Mouse (Mus musculus) CH12.LX (cell line): Measurements from ENCODE around the gene Myh3. TPM values are rescaled to one million over a fixed set of nuclear protein-coding genes. Genes with fewer than 3 reads are reported as not detected.

Experiments
- DNase-seq: peaks from one replicate; pipeline ENCODE4 v3.0.0-alpha.2; 2013; ENCODE audit errors: extremely low read depth
- H3K27ac ChIP-seq: 2 replicates; pipeline ENCODE4 v1.5.1; 2012; ENCODE audit warnings: low read depth, mild to moderate bottlenecking, control low read depth, moderate library complexity; ENCODE audit not compliant: insufficient read depth
- H3K27me3 ChIP-seq: replicated peaks from 2 replicates; pipeline ENCODE3; 2012; ENCODE audit warnings: inconsistent platforms
- H3K36me3 ChIP-seq, 2 experiments: replicated peaks in 1 of 2; 2 replicates each; pipeline versions ENCODE3 to v1.6.1; 2012; ENCODE audit warnings: inconsistent platforms in 1 of 2, low read length in 1 of 2, mild to moderate bottlenecking in 1 of 2, mixed read lengths in 1 of 2, moderate library complexity in 1 of 2; ENCODE audit not compliant: control insufficient read depth in 1 of 2, insufficient read depth in 1 of 2
- H3K4me1 ChIP-seq, 2 experiments: 2 replicates each; pipeline ENCODE4 v1.6.1; 2012; ENCODE audit warnings: inconsistent platforms in 1 of 2, moderate library complexity in 1 of 2; ENCODE audit not compliant: insufficient read depth in 2 of 2, control insufficient read depth in 1 of 2
- H3K4me2 ChIP-seq: 2 replicates; pipeline ENCODE4 v1.6.1; 2012; ENCODE audit warnings: low read depth, mild to moderate bottlenecking, control low read depth; ENCODE audit not compliant: poor library complexity, insufficient read depth, severe bottlenecking
- H3K4me3 ChIP-seq, 3 experiments: fragments of 150-350 bp in 1 of 3; sonication (generic) in 1 of 3; replicated peaks in 1 of 3; 2 replicates each; pipeline versions ENCODE3 to v1.5.1; 2011 to 2012; ENCODE audit warnings: low read depth in 2 of 3, low read length in 2 of 3, mild to moderate bottlenecking in 2 of 3, moderate library complexity in 2 of 3, control low read depth in 1 of 3, improper control_type of control experiment in 1 of 3, inconsistent platforms in 1 of 3, mixed read lengths in 1 of 3; ENCODE audit not compliant: poor library complexity in 1 of 3
- H3K79me2 ChIP-seq: replicated peaks from 2 replicates; pipeline ENCODE4 v1.6.1; 2012; ENCODE audit warnings: mild to moderate bottlenecking, moderate library complexity; ENCODE audit not compliant: control insufficient read depth, poor library complexity, insufficient read depth, severe bottlenecking; ENCODE audit errors: extremely low read depth
- H3K9ac ChIP-seq: 2 replicates; pipeline ENCODE4 v1.6.1; 2012; ENCODE audit warnings: low read depth, mild to moderate bottlenecking, control low read depth, moderate library complexity; ENCODE audit not compliant: insufficient read depth
- H3K9me3 ChIP-seq: replicated peaks from 2 replicates; pipeline ENCODE3; 2012; ENCODE audit warnings: low read length, inconsistent platforms, mixed read lengths
- CHD1 ChIP-seq: IDR thresholded peaks from 2 replicates; pipeline ENCODE4 v1.6.1; 2012; ENCODE audit warnings: low read depth, low read length, improper control_type of control experiment, inconsistent platforms
- CTCF ChIP-seq, 2 experiments: IDR thresholded peaks in 1 of 2; conservative IDR thresholded peaks in 1 of 2; 2 replicates each; pipeline ENCODE4 v1.5.1; 2011 to 2012; ENCODE audit warnings: low read depth in 2 of 2, low read length in 2 of 2, improper control_type of control experiment in 1 of 2, inconsistent platforms in 1 of 2, mild to moderate bottlenecking in 1 of 2, moderate library complexity in 1 of 2
- E2F4 ChIP-seq: IDR thresholded peaks from 2 replicates; pipeline ENCODE4 v1.6.1; 2011; ENCODE audit warnings: low read depth, low read length, improper control_type of control experiment; ENCODE audit not compliant: insufficient replicate concordance
- ELF1 ChIP-seq: IDR thresholded peaks from 2 replicates; pipeline ENCODE4 v1.6.1; 2014; ENCODE audit warnings: low read depth, mild to moderate bottlenecking, inconsistent platforms, low read length, improper control_type of control experiment
- GABPA ChIP-seq: IDR thresholded peaks from 2 replicates; pipeline ENCODE4 v1.6.1; 2012; ENCODE audit warnings: low read depth, low read length, improper control_type of control experiment, inconsistent platforms; ENCODE audit not compliant: insufficient replicate concordance
- JUND ChIP-seq: conservative IDR thresholded peaks from 2 replicates; pipeline ENCODE4 v1.6.1; 2011; ENCODE audit warnings: low read depth, low read length, improper control_type of control experiment
- KAT2A ChIP-seq: IDR thresholded peaks from 2 replicates; pipeline ENCODE4 v1.6.1; 2012; ENCODE audit warnings: low read length, improper control_type of control experiment, inconsistent platforms; ENCODE audit not compliant: insufficient replicate concordance
- MAFK ChIP-seq: IDR thresholded peaks from 2 replicates; pipeline ENCODE4 v1.6.1; 2011; ENCODE audit warnings: low read length, improper control_type of control experiment; ENCODE audit not compliant: insufficient replicate concordance
- MAX ChIP-seq: IDR thresholded peaks from 2 replicates; pipeline ENCODE4 v1.6.1; 2011; ENCODE audit warnings: low read length, improper control_type of control experiment
- MEF2A ChIP-seq: IDR thresholded peaks from 2 replicates; pipeline ENCODE4 v1.6.1; 2014; ENCODE audit warnings: low read depth, mild to moderate bottlenecking, inconsistent platforms, low read length, improper control_type of control experiment, borderline replicate concordance
- MYC ChIP-seq: IDR thresholded peaks from 2 replicates; pipeline ENCODE4 v1.6.1; 2011; ENCODE audit warnings: low read depth, mild to moderate bottlenecking, improper control_type of control experiment, low read length
- NRF1 ChIP-seq: IDR thresholded peaks from 2 replicates; pipeline ENCODE4 v1.6.1; 2014; ENCODE audit warnings: low read depth, mild to moderate bottlenecking, inconsistent platforms, low read length, improper control_type of control experiment, moderate library complexity
- PAX5 ChIP-seq: IDR thresholded peaks from 2 replicates; pipeline ENCODE4 v1.6.1; 2012; ENCODE audit warnings: low read length, inconsistent platforms, mixed read lengths
- POLR2A ChIP-seq: IDR thresholded peaks from 2 replicates; pipeline ENCODE4 v1.6.1; 2011; ENCODE audit warnings: low read depth, mild to moderate bottlenecking, improper control_type of control experiment, low read length
- POLR2AphosphoS2 ChIP-seq: IDR thresholded peaks from 2 replicates; pipeline ENCODE4 v1.6.1; 2011; ENCODE audit warnings: low read depth, low read length, improper control_type of control experiment
- SIN3A ChIP-seq: IDR thresholded peaks from 2 replicates; pipeline ENCODE4 v1.6.1; 2012; ENCODE audit warnings: low read length, improper control_type of control experiment, inconsistent platforms
- TBP ChIP-seq: conservative IDR thresholded peaks from 2 replicates; pipeline ENCODE4 v1.6.1; 2011; ENCODE audit warnings: low read depth, low read length, improper control_type of control experiment
- TCF12 ChIP-seq: IDR thresholded peaks from 2 replicates; pipeline ENCODE4 v1.6.1; 2014; ENCODE audit warnings: low read depth, mild to moderate bottlenecking, inconsistent platforms, low read length, improper control_type of control experiment
- UBTF ChIP-seq: IDR thresholded peaks from 2 replicates; pipeline ENCODE4 v1.6.1; 2012; ENCODE audit warnings: low read depth, mild to moderate bottlenecking, inconsistent platforms, low read length, improper control_type of control experiment, moderate library complexity
- USF2 ChIP-seq: conservative IDR thresholded peaks from 2 replicates; pipeline ENCODE4 v1.6.1; 2011; ENCODE audit warnings: low read depth, low read length, improper control_type of control experiment
- ZC3H11A ChIP-seq: IDR thresholded peaks from 2 replicates; pipeline ENCODE4 v1.6.1; 2012; ENCODE audit warnings: low read depth, mild to moderate bottlenecking, inconsistent platforms, low read length, improper control_type of control experiment
- ZKSCAN1 ChIP-seq: IDR thresholded peaks from 2 replicates; pipeline ENCODE4 v1.6.1; 2012; ENCODE audit warnings: low read depth, inconsistent platforms, low read length, improper control_type of control experiment, borderline replicate concordance
- ZMIZ1 ChIP-seq: IDR thresholded peaks from 2 replicates; pipeline ENCODE4 v1.6.1; 2012; ENCODE audit warnings: low read depth, mild to moderate bottlenecking, inconsistent platforms, low read length, improper control_type of control experiment
- ZNF384 ChIP-seq: IDR thresholded peaks from 2 replicates; pipeline ENCODE4 v1.6.1; 2012; ENCODE audit warnings: low read depth, low read length, improper control_type of control experiment, inconsistent platforms
- dilution Hi-C: fragments of 300-500 bp; cut with MboI; formaldehyde crosslinking; loops from 2 replicates; pipeline ENCODE4 v1.14.3; 2020; ENCODE audit warnings: low sequenced_read_pairs; ENCODE audit not compliant: extremely low pct_unique_long_range_greater_than_20kb, extremely low pct_ligation_motif_present
- in situ Hi-C: fragments of 300-500 bp; cut with MboI; formaldehyde crosslinking; loops from 3 replicates; pipeline ENCODE4 v1.14.3; 2019; ENCODE audit warnings: low sequenced_read_pairs, low pct_ligation_motif_present, low pct_unique_long_range_greater_than_20kb, mixed read lengths
- polyA plus RNA-seq: library from polyadenylated mRNA; unstranded; fragments of >175 nt; gene quantifications from 2 replicates; pipeline ENCODE4 v1.2.1, GENCODE M21; 2012; ENCODE audit warnings: low read depth; ENCODE audit not compliant: insufficient read length
- total RNA-seq, 2 experiments: library from RNA; depleted of rRNA; stranded (reverse); fragments of 300-350 nt in 1 of 2; fragments of >200 nt in 1 of 2; gene quantifications; 2 replicates each; pipeline ENCODE4 v1.2.3; 2012 to 2014

Myh3 gene
- total and polyA plus RNA-seq, 3 experiments: 0.12 to 0.64 (median 0.26) TPM

GRCm38 (mm10) chr11:67036229-67036628, 41.9 kb upstream of the Myh3 start:
- TF ChIP-seq NRF1 (no peak), MAFK (no peak), ZMIZ1 (no peak), TCF12 (no peak), JUND (no peak), CTCF (conservative IDR thresholded peaks at IDR 0.05 in 1 of 2, IDR thresholded peaks at IDR 0.05 in 1 of 2; ENCODE audit: low read depth in 2 of 2, low read length in 2 of 2) (no peak), MEF2A (no peak), E2F4 (no peak), POLR2A (no peak), GABPA (no peak), POLR2AphosphoS2 (no peak), CHD1 (no peak), PAX5 (no peak)
- TF ChIP-seq, all 38 proteins: peak for 0
- DNase-seq: no peak
- Histone ChIP-seq H3K79me2 (no peaks in the 10 kb centered on the region), H3K9ac (no peak overlapping the region), H3K4me3 (no peak overlapping the region), H3K9me3 (peaks cover 4% of the 10 kb centered on the region), H3K36me3 (peaks cover 33 to 47% of the 10 kb centered on the region in 2 experiments), H3K4me1 (no peaks in the 10 kb centered on the region), H3K4me2 (no peak overlapping the region), H3K27ac (no peak overlapping the region), H3K27me3 (no peaks in the 10 kb centered on the region)
- in situ Hi-C loops (no loop called here), dilution Hi-C loops (no loop called here)

GRCm38 (mm10) chr11:67036892-67037291, 41.2 kb upstream of the Myh3 start:
- no peak for DNase-seq
- in situ Hi-C loops: no loop called here
- dilution Hi-C loops: no loop called here
- no peak for TF ChIP-seq PAX5
- no peak for TF ChIP-seq USF2
- no peak for TF ChIP-seq SIN3A
- no peak for TF ChIP-seq MEF2A
- TF ChIP-seq TCF12: no peak
- TF ChIP-seq ZC3H11A: no peak
- no peak for TF ChIP-seq ELF1
- no peak for TF ChIP-seq UBTF
- TF ChIP-seq POLR2AphosphoS2: no peak
- TF ChIP-seq CTCF (conservative IDR thresholded peaks at IDR 0.05 in 1 of 2, IDR thresholded peaks at IDR 0.05 in 1 of 2; ENCODE audit: low read depth in 2 of 2, low read length in 2 of 2): no peak
- TF ChIP-seq MYC: no peak
- no peak for TF ChIP-seq ZKSCAN1
- no peak for TF ChIP-seq TBP
- no peak for TF ChIP-seq MAX
- TF ChIP-seq KAT2A: no peak
- no peak for TF ChIP-seq JUND
- no peak for TF ChIP-seq NRF1
- no peak for TF ChIP-seq ZNF384
- Histone ChIP-seq H3K4me2 (no peak overlapping the region), H3K79me2 (no peaks in the 10 kb centered on the region), H3K4me1 (no peaks in the 10 kb centered on the region), H3K9ac (no peak overlapping the region), H3K27me3 (no peaks in the 10 kb centered on the region), H3K27ac (no peak overlapping the region), H3K4me3 (no peak overlapping the region), H3K36me3 (peaks cover 40 to 53% of the 10 kb centered on the region in 2 experiments), H3K9me3 (peaks cover 4% of the 10 kb centered on the region)
